Mouse (Mus musculus): ENCODE measurements around the gene Samt3.

The Samt3 gene

DNA sequence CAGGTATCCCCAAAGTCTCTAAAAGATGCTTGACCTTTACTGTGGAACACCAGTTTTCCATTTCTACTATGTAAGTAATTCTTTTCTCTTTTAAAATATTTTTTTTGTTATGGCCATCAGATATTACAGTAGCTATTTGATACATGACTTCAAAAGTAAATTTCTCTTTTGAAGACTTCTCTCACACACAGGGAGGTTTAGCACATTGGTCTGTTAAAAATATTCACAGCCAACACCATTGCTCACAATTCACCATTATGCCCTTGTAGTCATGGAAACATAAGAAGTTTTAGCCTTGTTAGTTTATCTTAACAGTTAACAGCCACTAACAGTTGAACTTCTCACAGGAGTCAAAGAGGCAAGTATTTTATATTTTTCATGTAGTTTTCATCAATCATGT is at the start of gene Samt3:
Samt3 (plus strand) TSS at position 301 of the 400 bp plus-strand sequence.
- no peak for ATAC-seq (ENCODE audit: low TSS enrichment)

DNA sequence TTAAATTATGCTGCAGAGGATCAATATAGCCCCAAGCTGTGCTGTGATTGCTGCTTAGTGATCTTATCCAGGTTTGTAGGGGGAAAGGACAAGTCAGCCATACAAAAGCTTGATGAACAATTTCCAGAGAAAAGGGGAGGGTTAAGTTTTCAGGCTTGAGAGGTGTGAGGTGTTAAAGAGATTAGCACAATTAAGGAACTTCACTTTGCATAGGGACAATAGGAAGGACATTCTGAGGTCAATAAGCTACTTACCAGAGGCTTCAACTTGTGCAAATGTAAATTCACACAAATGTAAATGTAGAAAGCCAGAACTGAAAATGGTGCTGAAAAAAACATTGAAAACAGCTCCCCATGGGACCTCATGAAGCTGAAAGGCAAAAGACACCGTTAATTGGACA is 27.4 kb upstream of the Samt3 start:
- ATAC-seq (ENCODE audit: low TSS enrichment): no peak

DNA sequence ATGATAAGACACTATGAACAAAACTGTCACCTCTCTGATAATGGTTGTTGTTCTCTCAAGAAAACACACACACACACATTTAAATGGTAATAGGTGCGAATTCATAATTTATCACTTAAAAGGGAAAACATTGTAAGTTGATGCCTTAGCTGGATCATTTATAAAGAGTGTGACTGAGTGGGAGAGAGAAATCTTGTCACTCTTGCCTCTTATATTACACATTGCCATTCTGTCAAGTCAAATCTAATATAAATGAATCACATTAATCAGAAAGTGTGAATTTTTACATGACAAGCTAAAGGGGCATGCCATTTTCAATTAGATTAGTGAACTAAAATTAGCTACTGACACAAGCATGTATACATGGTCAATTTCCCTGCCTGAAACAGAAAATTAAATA is 44.7 kb downstream of the Samt3 start:
- ATAC-seq (ENCODE audit: low TSS enrichment): no peak
